Mouse (Mus musculus) liver, embryonic 18 days (tissue): Measurements from ENCODE around the gene Rpl7l1. TPM values are rescaled to one million over a fixed set of nuclear protein-coding genes. Genes with fewer than 3 reads are reported as not detected.

ENCODE experiments used
- polyA plus RNA-seq: library from polyadenylated mRNA; depleted of rRNA; stranded (reverse); fragments of >200 nt; gene quantifications from 2 replicates; pipeline ENCODE4 v1.2.3, GENCODE M21; 2012; rRNA removed

Gene Rpl7l1
- 38.3 and 40.8 TPM in 2 replicates for polyA plus RNA-seq

GRCm38 (mm10) chr17:46782341-46783221, at the start of gene Rpl7l1:
Rpl7l1 (minus strand) TSS chr17:46782672.

GRCm38 (mm10) chr17:46772404-46773277, 9.8 kb downstream of the Rpl7l1 start, which contains the start of gene 2310039H08Rik:
2310039H08Rik (plus strand) TSS chr17:46772635.

GRCm38 (mm10) chr17:46763544-46763943, 18.9 kb downstream of the Rpl7l1 start, which contains the start of gene Ptcra:
Ptcra (minus strand) TSS chr17:46763712.

GRCm38 (mm10) chr17:46751794-46752556, 30.5 kb downstream of the Rpl7l1 start, which contains the start of gene Cnpy3:
Cnpy3 (minus strand) TSS chr17:46752214.

GRCm38 (mm10) chr17:46728904-46729318, 53.6 kb downstream of the Rpl7l1 start, which contains the start of gene Gnmt:
Gnmt (minus strand) TSS chr17:46729168.

Other genes with a start within 250 kb of the Rpl7l1 start
- gene Cul9, start 236.3 kb downstream of the Rpl7l1 start, polyA plus RNA-seq: 2.0 and 2.2 TPM in 2 replicates
- gene Srf, start 226.5 kb downstream of the Rpl7l1 start, polyA plus RNA-seq: 14.0 and 15.7 TPM in 2 replicates
- 3.5 and 4.6 TPM in 2 replicates for gene Ptk7, start 153.2 kb downstream of the Rpl7l1 start, polyA plus RNA-seq
- gene Klc4, start 136.7 kb downstream of the Rpl7l1 start, polyA plus RNA-seq: 12.9 and 13.6 TPM in 2 replicates
- 33.0 and 36.6 TPM in 2 replicates for gene Mrpl2, start 136.4 kb downstream of the Rpl7l1 start, polyA plus RNA-seq
- 11.3 and 14.8 TPM in 2 replicates for gene Cul7, start 132.3 kb downstream of the Rpl7l1 start, polyA plus RNA-seq
- gene Rrp36, start 108.3 kb downstream of the Rpl7l1 start, polyA plus RNA-seq: 19.6 and 20.9 TPM in 2 replicates
- gene Mea1, start 103.9 kb downstream of the Rpl7l1 start, polyA plus RNA-seq: 34.5 and 36.5 TPM in 2 replicates
- 33.1 and 33.8 TPM in 2 replicates for gene Klhdc3, start 101.8 kb downstream of the Rpl7l1 start, polyA plus RNA-seq
- 18.2 and 20.0 TPM in 2 replicates for gene Ppp2r5d, start 77.6 kb downstream of the Rpl7l1 start, polyA plus RNA-seq
- gene Pex6, start 71.2 kb downstream of the Rpl7l1 start, polyA plus RNA-seq: 16.1 and 19.7 TPM in 2 replicates
- gene Gnmt, start 53.5 kb downstream of the Rpl7l1 start, polyA plus RNA-seq: 352 and 359 TPM in 2 replicates
- gene Cnpy3, start 30.5 kb downstream of the Rpl7l1 start, polyA plus RNA-seq: 19.2 and 20.6 TPM in 2 replicates
- 0.02 and 0.07 TPM in 2 replicates for gene Ptcra, start 19.0 kb downstream of the Rpl7l1 start, polyA plus RNA-seq
- gene 2310039H08Rik, start 10.0 kb downstream of the Rpl7l1 start, polyA plus RNA-seq: 113 and 120 TPM in 2 replicates
- 2.2 and 2.3 TPM in 2 replicates for gene Bicral, start 75.8 kb upstream of the Rpl7l1 start, polyA plus RNA-seq
- gene Tbcc, start 108.0 kb upstream of the Rpl7l1 start, polyA plus RNA-seq: 9.9 and 10.6 TPM in 2 replicates
- not detected in 2 replicates for gene Prph2, start 127.8 kb upstream of the Rpl7l1 start, polyA plus RNA-seq
- gene Ubr2, start 227.9 kb upstream of the Rpl7l1 start, polyA plus RNA-seq: 11.8 and 14.9 TPM in 2 replicates